Mouse (Mus musculus) brain, embryonic 14.5 days (tissue): ENCODE measurements at regions not wholly inside any gene's neighbourhood (a gene's known extent, or its start where the extent isn't known, plus 50 kb on each side); places are given as distances from the start of the nearest gene placed in this dataset.

Experiments used
- DNase-seq: peaks from one replicate; pipeline ENCODE4 v3.0.0-alpha.2; 2011; ENCODE audit warnings: low read depth
- CTCF ChIP-seq: fragments of 200-500 bp; IDR thresholded peaks from 2 replicates; pipeline ENCODE4 v1.5.1; 2012; ENCODE audit warnings: inconsistent platforms, mild to moderate bottlenecking, moderate library complexity, borderline replicate concordance; ENCODE audit not compliant: insufficient read depth, insufficient read length; ENCODE audit errors: extremely low read depth
- POLR2A ChIP-seq: fragments of 200-500 bp; IDR thresholded peaks from 2 replicates; pipeline ENCODE4 v1.6.1; 2012; ENCODE audit warnings: mild to moderate bottlenecking, inconsistent platforms, borderline replicate concordance; ENCODE audit not compliant: poor library complexity, insufficient read depth, insufficient read length, severe bottlenecking; ENCODE audit errors: extremely low read depth

DNA sequence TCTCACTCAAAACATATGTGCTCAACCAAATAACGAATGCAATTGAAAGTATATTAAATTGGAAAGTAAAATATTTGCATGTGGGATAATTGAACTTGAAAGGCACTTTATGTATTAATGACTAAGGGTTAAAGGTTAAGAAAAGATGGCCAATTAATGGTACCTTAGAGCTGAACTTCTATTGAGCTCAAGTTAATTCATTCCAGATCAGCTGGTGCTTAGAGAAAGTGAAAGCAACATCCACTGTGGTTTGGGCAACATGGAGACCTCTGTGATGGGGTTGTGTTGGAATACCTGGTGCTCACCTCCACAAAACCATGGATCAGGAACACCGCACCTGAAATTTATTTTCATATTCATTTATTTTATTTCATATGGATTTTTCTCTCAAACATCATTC lies 612.5 kb upstream of the Intu start:
- TF ChIP-seq CTCF (no peak), POLR2A (no peak)
- DNase-seq, result no peak

DNA sequence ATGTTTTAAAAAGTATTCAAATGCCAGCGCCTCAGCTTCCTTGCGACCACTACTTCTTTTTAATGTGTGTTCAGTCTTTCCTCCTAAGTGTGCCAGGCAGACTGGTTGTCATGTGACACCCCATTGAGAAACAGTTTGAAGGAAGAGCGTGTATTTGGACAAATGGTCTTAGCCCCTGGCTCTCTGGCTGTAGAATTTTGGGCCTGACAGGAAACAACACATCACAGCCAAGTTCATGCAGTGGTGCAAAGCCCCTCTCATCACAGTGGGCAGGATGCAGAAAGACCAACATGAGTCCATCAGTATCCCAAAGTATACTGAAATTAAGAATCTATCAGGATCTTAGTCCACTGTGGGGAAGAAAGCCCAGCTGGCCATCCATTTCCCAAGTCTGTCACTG lies 605.6 kb upstream of the Intu start:
- no peak for DNase-seq
- no peak for TF ChIP-seq CTCF
- TF ChIP-seq POLR2A, result no peak

- TF ChIP-seq POLR2A (no peak), CTCF (no peak)
Observed at GRCm38 (mm10) chr3:39928421-39928820, 602.7 kb upstream of the Intu start.

GRCm38 (mm10) chr3:39933372-39933771 lies 597.7 kb upstream of the Intu start:
- TF ChIP-seq CTCF (no peak), POLR2A (no peak)
- DNase-seq, result no peak

More at GRCm38 (mm10) chr3:39928421-39928820, 602.7 kb upstream of the Intu start:
- DNase-seq, result no peak

- TF ChIP-seq POLR2A, result no peak
- no peak for TF ChIP-seq CTCF
- no peak for DNase-seq
Observed at GRCm38 (mm10) chr3:39937719-39938278, 593.3 kb upstream of the Intu start.

GRCm38 (mm10) chr3:39944581-39944980 lies 586.5 kb upstream of the Intu start:
- TF ChIP-seq CTCF, result no peak
- no peak for TF ChIP-seq POLR2A
- no peak for DNase-seq

DNA sequence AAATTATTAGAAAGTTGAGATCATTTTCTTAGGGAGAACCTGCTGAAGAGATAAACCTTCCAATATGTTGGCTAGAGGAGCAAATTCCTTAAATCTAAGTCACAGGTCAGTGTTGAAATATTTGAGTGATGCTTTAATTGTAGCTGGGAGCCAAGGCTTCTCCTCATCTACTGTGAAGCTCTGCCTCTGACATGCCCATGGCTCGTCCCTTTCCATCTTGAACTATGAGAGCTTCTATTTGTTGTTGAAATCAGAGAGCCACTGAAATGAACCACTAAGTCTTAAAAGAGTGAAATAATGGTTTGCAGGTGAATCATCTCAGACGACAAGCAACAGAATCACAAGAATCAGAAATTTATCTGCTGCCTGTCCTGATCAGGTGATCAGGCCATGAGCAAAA lies 579.0 kb upstream of the Intu start:
- no peak for TF ChIP-seq POLR2A
- no peak for TF ChIP-seq CTCF
- no peak for DNase-seq

DNA sequence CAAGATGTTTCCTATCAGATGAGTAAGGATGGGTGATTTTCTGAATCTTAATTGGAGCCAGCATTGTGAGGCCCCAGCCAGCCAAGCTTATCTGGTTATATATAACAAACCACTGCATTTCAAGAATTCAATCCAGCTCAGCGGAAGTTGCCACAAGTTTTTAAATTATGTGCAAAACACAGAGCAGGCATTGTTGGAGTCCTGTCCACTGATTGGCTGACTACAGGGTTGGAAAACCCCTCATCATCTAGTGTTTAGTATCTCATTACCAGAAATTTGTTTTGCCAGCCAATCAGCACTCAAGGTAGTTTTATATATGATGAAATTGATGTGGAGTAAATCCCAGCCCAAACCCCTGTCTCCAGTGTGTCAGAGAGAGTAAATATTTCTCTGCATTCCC lies 578.5 kb upstream of the Intu start:
- TF ChIP-seq CTCF (no peak), POLR2A (no peak)
- DNase-seq, result no peak

DNA sequence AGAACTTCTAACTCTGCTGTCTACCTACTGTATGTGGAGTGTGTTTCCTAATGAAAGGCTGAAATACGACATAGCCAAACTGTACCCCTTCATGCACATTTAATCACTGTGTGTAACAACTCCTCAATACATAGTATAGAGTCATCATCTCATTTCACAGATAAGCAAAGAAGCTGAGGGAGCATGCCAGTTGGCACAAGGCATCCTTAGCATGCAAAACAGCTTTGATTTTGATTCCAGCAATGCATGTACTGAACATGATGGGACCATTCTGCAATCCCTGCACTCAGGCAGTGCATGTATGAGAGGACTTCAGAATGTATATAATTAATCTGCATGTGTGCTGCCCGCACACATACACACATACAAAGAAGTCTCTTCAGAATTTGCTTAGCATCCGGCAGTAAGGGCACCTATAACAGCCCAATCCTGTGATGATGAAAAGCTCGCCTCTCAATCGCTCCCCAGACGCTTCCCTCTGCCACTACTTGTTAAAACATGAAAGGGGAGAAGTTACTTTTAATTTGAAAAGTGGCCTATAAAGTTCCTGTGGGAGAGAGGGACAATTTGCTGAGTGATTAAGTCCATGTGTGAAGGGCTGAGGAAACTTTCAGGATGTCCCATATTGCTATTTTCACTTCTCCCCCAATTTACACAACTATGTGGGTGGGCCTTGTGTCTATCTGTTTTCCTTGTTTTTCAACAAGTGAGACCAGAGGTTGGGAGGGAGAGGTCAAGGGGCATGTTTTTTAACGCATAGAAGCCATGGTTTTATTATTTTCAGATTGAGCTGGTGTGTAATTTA lies 569.0 kb upstream of the Intu start:
- TF ChIP-seq POLR2A, result no peak
- no peak for TF ChIP-seq CTCF
- peak; percentile 51 for DNase-seq

DNA sequence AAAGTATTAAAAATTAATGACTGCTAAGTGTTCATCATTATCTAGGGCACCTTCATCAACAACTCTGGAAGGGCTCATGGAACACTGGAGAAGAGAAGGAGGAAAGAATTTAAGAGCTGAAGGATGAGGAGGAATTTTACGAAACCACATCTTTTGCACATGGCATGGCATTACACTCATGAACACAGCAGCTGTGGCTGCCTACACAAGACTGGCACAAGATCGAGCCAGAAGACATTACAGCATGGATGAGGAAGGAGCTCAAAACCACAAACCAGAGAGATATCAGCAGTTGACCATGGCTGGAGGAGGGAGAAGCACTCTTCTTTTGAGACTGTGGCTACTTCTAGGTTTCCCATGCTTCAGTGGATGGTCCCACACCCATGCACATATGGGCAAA lies 565.7 kb upstream of the Intu start:
- TF ChIP-seq CTCF (no peak), POLR2A (no peak)

DNA sequence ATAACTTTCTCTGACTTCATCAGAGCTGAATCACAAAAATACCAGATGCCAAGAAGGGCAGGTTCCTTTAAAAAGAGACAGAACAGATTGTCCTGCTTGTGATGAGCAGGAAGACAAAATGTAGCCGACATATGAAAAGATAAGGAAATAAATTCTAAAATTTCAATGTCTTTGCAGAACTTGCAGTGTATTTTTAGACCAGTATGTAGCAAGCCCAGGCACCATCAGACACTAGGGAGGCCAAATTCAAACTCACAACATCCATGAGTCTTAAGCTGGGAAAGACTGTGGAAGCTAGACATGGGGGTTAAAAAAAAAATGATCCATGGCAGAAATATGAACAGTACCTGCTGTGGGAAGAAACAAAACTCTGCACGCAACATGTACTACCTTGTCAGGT lies 564.7 kb upstream of the Intu start:
- TF ChIP-seq CTCF (no peak), POLR2A (no peak)
- no peak for DNase-seq

More for the DNA sequence above, 565.7 kb upstream of the Intu start:
- no peak for DNase-seq

DNA sequence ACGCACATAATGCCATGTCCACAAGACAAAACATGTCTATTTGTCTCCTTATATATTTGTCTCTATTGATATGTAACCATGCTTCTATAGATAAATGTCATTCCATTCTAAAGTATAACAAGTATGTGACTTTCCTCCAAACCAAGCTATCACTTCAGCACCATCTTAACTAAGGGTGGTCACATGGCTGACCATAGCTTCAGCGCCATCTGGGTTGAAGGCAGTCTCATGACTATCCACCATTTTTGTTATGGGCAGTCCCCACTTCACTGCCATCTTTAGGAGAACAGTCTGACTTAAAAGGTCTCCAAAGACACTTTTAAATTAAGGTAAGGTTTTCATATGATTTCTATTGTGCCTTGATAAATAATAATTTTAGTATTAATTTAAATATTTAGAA lies 554.1 kb upstream of the Intu start:
- no peak for DNase-seq
- TF ChIP-seq CTCF (no peak), POLR2A (no peak)
